Mouse (Mus musculus): ENCODE results near the gene Ttc13. TPM values are rescaled to one million over a fixed set of nuclear protein-coding genes. Genes with fewer than 3 reads are reported as not detected.

Ttc13 gene
- total RNA-seq, 2 experiments from 2014 or later: 50.6 TPM

DNA sequence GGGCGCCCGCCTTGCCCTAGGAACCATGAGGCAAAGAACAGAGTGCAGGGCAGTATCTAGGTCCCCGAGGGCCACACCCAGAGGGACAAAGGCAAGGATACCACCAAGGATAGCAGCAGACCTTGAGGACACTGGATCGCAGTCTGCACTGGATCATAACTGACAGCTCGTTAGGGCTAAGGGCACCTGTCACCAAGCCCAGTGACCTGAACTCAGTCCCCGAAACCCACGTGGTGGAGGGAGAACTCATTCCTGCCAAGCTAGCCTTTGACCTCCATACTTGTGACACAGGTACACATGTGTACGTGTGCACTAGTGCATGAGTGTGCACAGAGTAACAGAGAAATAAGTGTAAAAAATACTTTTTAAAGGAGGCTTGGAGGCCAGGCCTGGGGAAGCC, 6.0 kb downstream of the Ttc13 start:
- intact Hi-C loops (cut with DNase I): no loop called here
- DNase-seq (ENCODE audit: low spot score in 2 of 2): no peak

DNA sequence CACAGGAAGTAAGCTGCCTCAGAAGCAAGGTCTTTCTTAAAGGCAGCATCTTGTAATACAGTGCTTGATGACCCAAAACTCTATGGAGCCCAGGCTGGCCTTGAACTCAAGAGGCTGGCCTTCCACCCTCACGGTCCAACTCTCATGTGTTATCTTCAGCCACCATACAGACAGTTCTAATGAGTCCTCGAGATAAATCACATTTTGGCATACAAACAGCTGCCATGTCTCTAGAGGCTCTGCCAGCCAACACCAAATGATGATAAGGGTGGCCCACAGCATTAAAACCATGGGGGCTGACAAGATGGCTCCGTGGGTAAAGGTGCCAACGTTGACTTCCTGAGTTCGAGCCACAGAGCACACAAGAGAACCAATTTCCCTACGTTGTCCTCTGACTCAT, 8.6 kb downstream of the Ttc13 start:
- intact Hi-C loops (cut with DNase I): no loop called here
- DNase-seq (ENCODE audit: low spot score in 2 of 2): no peak

DNA sequence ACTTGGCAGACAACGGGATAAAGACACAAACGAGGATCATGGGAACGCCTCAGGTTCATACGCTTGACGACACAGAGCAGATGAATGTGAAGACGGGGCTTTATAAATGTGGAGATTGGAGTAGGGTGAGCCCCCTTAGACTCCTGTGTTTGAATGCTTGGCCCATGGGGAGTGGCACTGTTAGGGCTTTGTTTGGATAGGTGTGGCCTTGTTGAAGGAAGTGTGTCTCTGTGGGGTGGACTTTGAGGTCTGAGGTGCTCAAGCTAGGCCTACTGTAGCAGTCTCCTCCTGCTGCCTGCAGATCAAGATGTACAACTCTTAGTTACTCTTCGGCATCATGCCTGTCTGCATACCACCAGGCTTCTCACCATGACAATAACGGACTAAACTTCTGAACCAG, 16.0 kb downstream of the Ttc13 start:
- intact Hi-C loops (cut with DNase I): no loop called here
- DNase-seq (ENCODE audit: low spot score in 2 of 2): no peak

DNA sequence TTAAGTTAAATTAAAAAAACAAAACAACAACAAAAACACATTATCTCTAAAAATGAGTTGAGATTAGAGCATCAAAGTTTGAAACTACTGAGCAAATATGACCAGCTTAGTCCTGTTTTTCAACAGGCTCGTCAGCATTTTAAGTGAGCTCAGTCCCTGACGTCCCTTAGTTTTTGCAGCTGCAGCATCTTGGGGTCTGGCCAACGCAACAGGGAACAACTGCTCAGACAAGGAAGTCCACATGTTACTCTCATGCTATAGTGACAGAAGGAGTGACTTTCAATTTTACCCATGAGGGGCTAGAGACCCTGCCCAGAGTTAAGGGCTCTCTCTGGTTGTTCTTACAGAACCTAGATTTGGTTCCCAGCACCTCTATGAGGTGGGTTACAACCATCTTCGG, 17.4 kb downstream of the Ttc13 start:
- peak in 1 of 2 experiments; percentile 34 for DNase-seq (ENCODE audit: low spot score in 2 of 2)
- intact Hi-C loops (cut with DNase I): no loop called here

DNA sequence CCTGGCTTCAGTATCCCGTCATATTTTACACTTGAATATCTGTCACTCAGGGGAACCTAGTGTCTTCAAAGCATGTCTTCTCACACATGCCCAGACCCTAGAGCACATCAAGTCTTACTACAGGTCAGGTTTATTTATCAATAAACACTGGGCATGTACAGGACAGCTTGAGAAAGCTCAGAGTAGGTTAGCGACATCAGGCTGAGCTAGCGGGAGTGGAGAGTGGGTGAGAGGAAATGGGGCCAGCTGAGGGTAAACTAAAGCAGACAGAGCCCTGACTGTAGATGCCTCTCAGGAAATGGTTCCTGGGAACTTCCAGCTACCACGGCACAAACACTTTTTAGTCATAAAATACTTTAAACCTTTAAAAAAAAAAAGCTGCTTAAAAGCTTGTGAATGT, 18.3 kb downstream of the Ttc13 start:
- intact Hi-C loops (cut with DNase I): no loop called here
- DNase-seq (ENCODE audit: low spot score in 2 of 2): no peak

DNA sequence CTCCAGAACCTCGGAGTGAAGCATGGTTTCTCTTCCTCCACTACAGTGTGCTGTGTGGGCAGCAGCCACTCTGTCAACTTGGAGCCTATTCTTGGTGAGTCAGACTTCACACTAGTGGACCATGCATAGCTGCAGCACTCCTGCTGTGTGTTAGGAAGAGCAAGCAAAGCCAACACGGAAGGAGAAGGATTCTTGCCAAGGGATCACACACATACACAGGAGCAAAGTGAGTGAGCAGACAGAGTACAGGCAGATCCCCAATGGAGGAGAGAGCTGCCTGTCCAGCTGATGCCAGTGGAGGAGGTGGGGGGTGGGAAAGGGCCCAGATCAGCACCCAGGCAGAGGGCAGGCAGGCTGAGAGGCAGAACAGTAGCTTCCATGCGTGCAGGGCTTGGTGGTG, 19.6 kb downstream of the Ttc13 start:
- peak in 1 of 2 experiments; percentile 61 for DNase-seq (ENCODE audit: low spot score in 2 of 2)
- intact Hi-C loops (cut with DNase I): no loop called here

DNA sequence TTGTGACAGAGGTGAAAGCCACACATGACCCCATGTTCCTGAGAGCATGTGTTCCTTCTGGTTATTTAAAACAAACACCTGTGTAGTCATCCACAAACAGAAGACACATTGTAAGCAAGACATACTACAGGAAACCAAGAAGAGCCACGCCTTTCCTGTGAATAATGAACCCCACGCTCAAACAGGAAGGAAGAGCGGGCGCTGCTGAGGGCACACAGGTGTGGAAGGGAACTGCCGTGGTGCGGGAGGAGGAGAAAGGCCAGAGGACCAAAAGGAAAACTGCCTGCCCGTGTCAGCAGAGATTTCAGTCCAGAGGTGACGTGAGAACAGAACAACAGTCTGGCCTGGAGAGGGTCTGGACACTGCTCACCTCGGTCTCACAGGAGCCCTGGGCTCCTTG, 20.8 kb downstream of the Ttc13 start:
- intact Hi-C loops (cut with DNase I): no loop called here
- DNase-seq (ENCODE audit: low spot score in 2 of 2): no peak

DNA sequence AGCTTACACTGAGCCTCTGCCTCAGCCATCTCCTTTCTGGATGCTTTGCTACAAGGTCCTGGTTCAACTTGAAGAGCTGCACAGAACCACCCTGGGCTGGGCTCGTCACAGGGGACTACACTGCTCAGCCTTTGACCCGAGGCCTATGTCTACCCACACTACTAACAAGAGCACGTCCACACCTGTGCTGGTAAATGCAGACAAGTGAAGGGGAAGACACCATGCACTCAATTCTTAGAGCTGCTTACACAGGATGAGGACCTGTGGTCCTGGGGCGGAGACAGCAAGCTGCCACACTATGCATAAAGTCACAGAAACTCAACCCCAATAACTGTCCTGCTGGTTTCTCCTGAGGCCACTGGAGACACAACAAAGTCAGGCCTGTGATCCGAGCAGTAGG, 21.5 kb downstream of the Ttc13 start:
- intact Hi-C loops (cut with DNase I): no loop called here
- DNase-seq (ENCODE audit: low spot score in 2 of 2): no peak

DNA sequence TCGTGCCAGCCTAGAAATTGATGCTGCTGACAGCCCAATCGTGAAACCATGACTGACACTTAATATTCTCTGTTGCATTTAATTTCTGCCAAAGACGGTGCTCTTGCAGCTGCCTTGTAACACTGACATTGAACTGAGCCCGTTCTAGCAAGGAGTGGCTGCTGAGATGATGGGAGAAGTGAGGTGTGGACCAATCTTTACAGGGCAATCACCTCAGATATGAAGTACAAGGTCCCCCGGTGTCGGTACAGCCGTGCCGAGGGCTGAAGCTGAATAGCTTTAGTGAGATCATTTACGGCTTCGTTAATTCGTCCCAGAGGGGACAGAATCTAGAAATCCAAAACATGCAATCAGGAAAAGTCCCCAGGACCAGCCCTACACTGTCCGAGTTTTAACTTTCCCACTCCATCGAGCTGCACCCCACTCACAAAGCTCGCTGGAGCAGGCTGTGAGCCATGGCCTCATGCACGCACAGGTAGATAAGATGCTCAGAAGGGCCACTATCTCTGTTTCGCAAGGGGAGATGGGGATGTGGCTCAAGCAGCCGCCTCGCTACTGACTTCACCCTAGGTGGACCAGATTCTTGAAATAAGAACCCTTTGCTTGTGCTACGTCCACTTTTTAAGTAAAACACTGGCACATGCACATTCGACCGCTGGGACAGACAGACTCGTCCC, 26.2 kb downstream of the Ttc13 start:
- no peak for DNase-seq (ENCODE audit: low spot score in 2 of 2)
- intact Hi-C loops (cut with DNase I): no loop called here

DNA sequence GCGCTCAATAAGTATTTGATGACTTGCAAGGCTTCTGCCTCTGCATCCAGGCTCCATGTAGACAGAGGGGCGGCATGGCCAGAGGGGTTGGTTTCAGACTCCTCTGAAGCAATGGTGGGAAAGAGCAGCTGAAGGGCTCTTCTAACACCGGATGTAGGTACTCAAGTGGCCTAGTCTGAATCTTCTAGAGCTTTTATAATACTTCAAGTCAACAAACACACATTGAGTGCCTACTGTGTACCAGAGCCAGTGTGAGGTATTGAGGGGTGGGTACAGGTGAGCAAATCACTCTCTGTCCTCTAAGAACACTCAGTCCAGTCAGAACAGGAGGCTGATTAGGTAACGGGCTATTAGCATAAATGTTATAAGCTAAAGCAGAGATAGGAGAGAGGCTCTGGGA, 30.1 kb downstream of the Ttc13 start:
- intact Hi-C loops (cut with DNase I): no loop called here

DNA sequence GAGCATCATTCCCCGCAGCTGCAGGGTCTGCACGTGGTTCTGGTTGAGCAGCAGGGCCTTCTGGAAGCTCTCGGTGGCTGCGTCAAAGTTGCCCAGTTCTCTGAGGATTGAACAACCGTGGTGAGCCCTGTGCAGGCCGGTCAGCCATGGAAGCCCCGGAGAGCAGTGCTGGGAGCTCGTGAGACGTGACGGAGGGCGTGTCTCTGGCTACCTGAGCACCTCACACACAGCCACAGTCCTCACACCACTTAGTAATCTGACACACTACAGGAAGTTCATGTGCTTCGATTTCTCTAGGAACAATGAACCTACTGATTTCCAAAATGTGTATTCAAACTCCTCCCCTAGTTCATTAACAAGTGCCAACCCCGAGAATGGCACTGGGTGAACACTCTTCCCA, 32.9 kb downstream of the Ttc13 start:
- DNase-seq (ENCODE audit: low spot score in 2 of 2): no peak
- intact Hi-C loops (cut with DNase I): no loop called here

More for the DNA sequence above, 30.1 kb downstream of the Ttc13 start:
- no peak for DNase-seq (ENCODE audit: low spot score in 2 of 2)

DNA sequence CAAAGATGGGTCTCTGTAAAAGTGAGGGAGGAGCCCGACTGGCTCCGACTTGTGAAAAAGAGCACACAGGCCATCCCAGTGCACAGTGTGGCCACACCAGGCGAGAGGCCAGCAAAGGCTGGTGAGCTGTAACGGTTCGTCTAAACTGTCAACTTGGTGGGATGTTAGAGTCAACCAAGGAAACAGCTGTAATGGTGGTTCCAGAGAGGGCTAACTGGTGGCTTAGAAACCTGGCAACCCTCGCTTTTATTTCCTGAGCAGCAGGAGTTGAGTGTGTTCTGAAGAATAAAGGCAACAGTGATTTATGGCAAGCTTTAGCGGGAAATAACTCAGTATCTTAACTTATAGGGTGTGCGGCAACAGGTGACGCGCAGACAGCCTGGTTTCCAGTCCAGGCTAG, 39.6 kb downstream of the Ttc13 start:
- intact Hi-C loops (cut with DNase I): no loop called here
- no peak for DNase-seq (ENCODE audit: low spot score in 2 of 2)

DNA sequence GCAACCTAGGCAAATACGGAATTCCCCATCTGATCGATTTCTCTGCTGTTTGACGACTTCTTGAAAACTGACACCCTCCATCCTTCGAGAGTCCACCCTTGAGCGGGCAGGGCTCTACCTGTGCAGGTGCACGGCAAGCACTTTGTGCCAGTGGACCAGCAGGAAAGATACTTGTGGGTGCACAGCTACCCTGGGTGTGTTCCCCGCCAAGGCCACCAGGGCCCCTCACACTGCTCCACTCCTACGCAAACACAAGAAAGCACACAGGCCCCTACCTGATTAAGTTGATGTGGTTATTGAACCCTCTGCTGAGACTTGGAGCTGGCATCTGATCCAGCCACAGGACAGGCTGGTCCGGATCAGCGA, 40.0 kb downstream of the Ttc13 start:
- no peak for DNase-seq (ENCODE audit: low spot score in 2 of 2)
- intact Hi-C loops (cut with DNase I): no loop called here

DNA sequence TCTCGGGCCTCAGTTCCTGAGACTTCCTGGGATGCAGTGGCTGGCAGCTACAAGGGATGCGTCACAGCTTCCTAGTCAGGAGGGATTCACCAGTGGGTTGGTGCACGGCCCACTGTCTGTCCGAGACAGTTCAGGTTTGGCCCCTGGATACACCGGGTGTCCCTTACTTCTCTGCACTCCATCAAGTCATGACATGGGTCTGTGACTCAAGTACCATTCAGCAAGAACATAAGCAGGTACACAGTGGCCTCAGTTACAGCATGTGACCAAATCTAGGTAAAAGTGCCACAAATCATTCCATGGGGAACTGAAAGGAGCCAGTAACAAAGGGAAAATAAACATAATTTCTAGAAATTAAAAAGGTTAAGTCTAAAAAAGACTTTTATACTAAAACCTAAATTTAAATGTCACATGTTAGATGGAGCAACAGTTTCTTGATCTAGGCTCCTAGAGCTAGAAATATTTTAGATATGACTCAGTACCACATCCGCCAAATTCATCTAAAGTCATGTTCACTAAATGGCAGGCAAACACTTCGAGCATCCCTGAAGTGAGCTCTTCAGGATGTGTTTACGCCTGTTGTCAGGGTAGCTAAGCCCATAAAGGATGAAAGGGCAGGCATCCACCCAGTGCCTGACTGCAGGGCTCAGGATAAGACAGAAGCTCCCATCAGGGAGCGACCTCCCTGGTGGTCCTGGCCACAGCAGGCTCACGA, 40.5 kb downstream of the Ttc13 start:
- intact Hi-C loops (cut with DNase I): no loop called here
- DNase-seq (ENCODE audit: low spot score in 2 of 2): no peak

DNA sequence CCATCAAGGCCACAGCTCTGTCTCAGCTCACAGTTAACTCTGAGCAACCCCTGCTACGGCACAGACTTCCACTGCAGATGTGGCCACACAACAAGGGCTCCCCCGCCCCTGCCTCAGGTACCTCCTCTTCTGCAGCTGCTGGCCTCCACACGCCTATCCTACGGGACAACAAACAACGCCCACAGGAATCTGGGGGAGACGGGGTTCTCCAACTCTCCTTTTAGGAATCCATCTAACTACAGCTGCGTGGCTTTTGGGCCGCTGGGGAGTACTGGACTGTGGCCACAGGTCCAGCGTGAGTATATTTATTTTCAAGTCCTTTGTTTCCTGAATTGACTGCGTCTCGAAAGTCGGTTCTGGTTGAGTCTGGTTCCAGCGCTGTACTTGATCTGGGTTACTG, 43.5 kb downstream of the Ttc13 start:
- intact Hi-C loops (cut with DNase I): no loop called here

DNA sequence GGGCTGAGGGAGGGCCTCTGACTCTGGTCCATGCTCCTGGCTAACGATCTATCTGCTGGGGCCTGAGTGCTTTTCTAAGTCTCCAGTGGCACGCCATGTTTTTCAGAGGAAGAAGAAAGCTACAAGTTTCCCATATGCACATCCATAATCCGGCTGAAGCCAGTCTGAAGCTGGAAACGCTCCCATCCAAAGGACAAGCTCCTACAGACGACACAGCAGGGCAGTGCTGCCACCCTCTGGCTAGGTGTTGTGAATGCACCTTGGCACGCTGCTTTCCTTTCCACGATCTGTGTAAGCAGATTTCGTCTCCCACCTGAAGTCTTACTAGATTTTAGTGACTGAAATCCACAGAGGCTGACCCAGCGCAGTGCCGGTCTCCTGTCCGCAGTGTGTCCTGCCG, 44.3 kb downstream of the Ttc13 start:
- intact Hi-C loops (cut with DNase I): loop anchor here (1.0 kb wide), 1 partner anchor 60 kb away; no protein-coding TSS in a partner anchor
- DNase-seq (ENCODE audit: low spot score in 2 of 2): peak; percentile 92 to 97

More for the DNA sequence above, 43.5 kb downstream of the Ttc13 start:
- no peak for DNase-seq (ENCODE audit: low spot score in 2 of 2)

DNA sequence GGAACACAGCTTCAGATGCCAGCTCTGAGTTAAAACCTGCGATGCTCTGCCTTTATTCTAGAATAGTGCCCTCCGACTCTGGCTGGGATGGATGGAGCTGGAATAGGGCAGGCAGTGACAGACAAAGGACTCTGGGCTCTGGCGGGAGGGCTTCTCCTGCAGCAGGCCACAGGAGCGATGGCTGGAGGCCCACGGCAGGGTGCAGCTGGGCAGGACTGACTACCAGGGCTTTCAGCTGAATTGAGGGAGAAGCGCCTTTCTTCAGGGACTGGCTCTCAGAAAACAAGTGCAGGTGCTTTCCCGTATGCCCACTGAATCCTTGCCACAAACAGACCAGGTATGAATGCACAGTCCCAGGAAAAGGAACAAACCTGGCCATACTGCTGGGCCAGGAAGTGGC, 44.7 kb downstream of the Ttc13 start:
- intact Hi-C loops (cut with DNase I): loop anchor here (1.0 kb wide), 1 partner anchor 60 kb away; no protein-coding TSS in a partner anchor
- no peak for DNase-seq (ENCODE audit: low spot score in 2 of 2)

DNA sequence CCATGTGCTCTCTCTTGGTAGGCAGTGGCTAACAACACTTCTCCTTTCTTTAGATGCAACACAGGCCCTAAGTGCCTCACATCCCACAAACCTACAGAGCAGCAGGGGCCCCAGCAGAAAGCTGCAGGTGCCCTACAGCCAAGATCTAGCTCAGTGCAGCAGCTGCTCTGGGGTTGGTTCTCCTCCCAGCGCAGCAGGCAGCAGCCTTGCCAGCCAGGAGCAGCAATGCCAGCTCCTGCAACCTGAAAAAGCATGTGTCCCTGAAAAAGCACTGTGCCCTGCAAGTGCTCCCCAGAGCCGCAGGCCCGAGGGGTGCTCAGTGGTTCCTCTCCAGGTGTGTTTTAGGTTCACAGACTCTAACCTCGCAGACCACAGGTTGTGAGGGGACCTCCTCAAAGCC, 45.1 kb downstream of the Ttc13 start:
- DNase-seq (ENCODE audit: low spot score in 2 of 2): no peak
- intact Hi-C loops (cut with DNase I): loop anchor here (1.0 kb wide), 1 partner anchor 59 kb away; no protein-coding TSS in a partner anchor

DNA sequence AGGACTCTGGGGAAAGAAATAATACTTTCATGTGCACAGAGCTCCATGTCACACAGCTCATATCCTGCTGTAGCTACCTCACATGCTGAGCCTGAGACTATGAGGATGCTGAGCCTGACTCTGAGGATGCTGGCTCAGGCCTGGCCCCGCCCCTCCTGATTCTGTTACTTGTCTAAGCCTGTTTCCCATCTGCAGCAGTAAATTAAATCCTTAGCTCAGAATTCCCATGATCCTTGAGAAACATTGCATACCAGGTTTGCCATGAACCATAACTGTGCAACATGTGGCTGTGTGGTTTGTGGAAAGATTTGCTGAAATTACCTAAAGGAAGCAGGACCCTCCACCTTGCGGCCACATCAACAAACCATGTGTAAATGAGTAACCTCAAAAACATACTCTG, 49.4 kb downstream of the Ttc13 start:
- DNase-seq (ENCODE audit: low spot score in 2 of 2): no peak
- intact Hi-C loops (cut with DNase I): no loop called here

DNA sequence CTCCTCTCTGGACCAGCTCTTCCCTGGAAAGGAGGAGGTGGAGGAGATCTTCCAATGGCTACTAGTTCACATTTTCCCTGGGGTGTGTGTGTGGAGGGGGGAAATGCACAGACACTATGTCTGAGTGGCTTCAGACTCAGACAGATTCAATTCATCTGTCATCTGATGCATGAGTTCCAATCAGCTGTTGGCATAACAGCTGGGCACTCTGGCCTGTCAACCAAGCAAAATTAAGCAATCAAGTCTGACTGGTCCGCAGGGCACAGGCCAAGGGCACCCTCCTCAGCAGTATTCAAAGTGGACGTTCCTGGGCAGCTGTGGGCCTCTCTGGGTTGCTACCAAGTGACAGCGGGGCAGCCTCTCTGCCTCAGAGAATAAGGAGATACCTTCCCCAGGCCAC, 53.0 kb downstream of the Ttc13 start:
- intact Hi-C loops (cut with DNase I): loop anchor here (10.0 kb wide), 1 partner anchor 274 kb away; no protein-coding TSS in a partner anchor
- DNase-seq (ENCODE audit: low spot score in 2 of 2): no peak

DNA sequence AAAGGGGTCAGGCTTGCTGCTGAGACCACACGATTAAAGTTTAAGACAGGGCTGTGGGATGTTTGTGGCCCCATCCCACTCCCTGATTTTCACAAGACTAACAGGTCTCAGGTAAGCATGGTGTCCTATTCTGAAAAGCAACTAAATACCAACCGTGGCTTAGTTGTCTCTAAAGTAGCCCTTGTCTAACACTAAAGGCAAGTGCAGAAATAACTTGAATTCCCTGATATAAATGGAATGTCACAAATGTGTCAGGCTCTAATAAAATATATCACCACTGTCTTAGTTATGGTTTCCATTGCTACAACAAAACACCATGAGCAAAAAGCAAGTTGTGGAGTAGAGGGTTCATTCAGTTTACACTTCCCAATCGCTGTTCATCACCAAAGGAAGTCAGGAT, 57.4 kb downstream of the Ttc13 start:
- intact Hi-C loops (cut with DNase I): loop anchor here (5.0 to 10.0 kb wide), 2 partner anchors 47 to 270 kb away; no protein-coding TSS in a partner anchor

More for the DNA sequence above, 57.4 kb downstream of the Ttc13 start:
- no peak for DNase-seq (ENCODE audit: low spot score in 2 of 2)
